In genomic region chr11:82782197-82782596, GRCm38 (mm10) we compare ENCODE assay signal across 9 mouse cellular contexts. TPM values are rescaled to one million over a fixed set of nuclear protein-coding genes. Genes with fewer than 3 reads are reported as not detected.
A peak's percentile ranks its signal among the peaks of the same experiment; 100 is the strongest.
DNase-seq lines count a peak whose midpoint lies in the region; ATAC-seq and TF ChIP-seq lines count a peak whose summit lies in the region.
"Had no signal": no experiment of that assay in that cellular context is flagged by ENCODE, and none has a peak within 500 bp of the region (broad histone marks: within the 10 kb centered on the region; RNA-seq: fewer than 3 reads in every experiment).

No protein-coding gene starts in this region.

- 51% methylated on average over 6 of the region's 6 CpGs for WGBS in neural tube, embryonic 11.5 days
- WGBS in forebrain, embryonic 15.5 days: 32% methylated on average over 6 of the region's 6 CpGs
- WGBS in liver, embryonic 11.5 days: 43% methylated on average over 6 of the region's 6 CpGs
- 44% methylated on average over 6 of the region's 6 CpGs for WGBS in stomach, postnatal 0 days

- H3K4me2 ChIP-seq in neural tube, embryonic 11.5 days (ENCODE audit: low read depth): peak overlapping the region; percentile 70
- peak overlapping the region; percentile 74 for H3K4me2 ChIP-seq in forebrain, embryonic 15.5 days (replicated peaks)
- H3K4me2 ChIP-seq in liver, embryonic 11.5 days: peak overlapping the region; percentile 92
- H3K4me2 ChIP-seq in stomach, postnatal 0 days (replicated peaks; ENCODE audit: low read depth): peak overlapping the region; percentile 62

- TF ChIP-seq CTCF in stomach, postnatal 0 days (IDR thresholded peaks at IDR 0.05; ENCODE audit: low read depth): no peak

- H3K9ac ChIP-seq in neural tube, embryonic 11.5 days (ENCODE audit: low read length): peak overlapping the region; percentile 96
- H3K9ac ChIP-seq in forebrain, embryonic 15.5 days (replicated peaks): peak overlapping the region; percentile 95
- peak overlapping the region; percentile 93 for H3K9ac ChIP-seq in liver, embryonic 11.5 days (ENCODE audit: low read depth, low read length)
- H3K9ac ChIP-seq in stomach, postnatal 0 days (ENCODE audit: low read length): peak overlapping the region; percentile 97

- peaks cover 5% of the 10 kb centered on the region; the same call in 1 of the 2 replicates for H3K36me3 ChIP-seq in neural tube, embryonic 11.5 days (ENCODE audit: control insufficient read depth, insufficient read depth, low read length)
- H3K36me3 ChIP-seq in forebrain, embryonic 15.5 days: peaks cover 39% of the 10 kb centered on the region
- peaks cover 9% of the 10 kb centered on the region for H3K36me3 ChIP-seq in liver, embryonic 11.5 days (ENCODE audit: control insufficient read depth, insufficient read depth, low read length)
- 0 out of 2 replicates have a peak, but pooled peaks cover 3% of the 10 kb centered on the region for H3K36me3 ChIP-seq in stomach, postnatal 0 days (ENCODE audit: control insufficient read depth, insufficient read depth, low read length)

- no peak overlapping the region for H3K27ac ChIP-seq in neural tube, embryonic 11.5 days (ENCODE audit: low read depth, low read length)
- H3K27ac ChIP-seq in forebrain, embryonic 15.5 days (replicated peaks): no peak overlapping the region
- peak overlapping the region; percentile 91; the same call in 1 of the 2 replicates for H3K27ac ChIP-seq in liver, embryonic 11.5 days (ENCODE audit: low read depth, low read length)
- no peak overlapping the region; the same call in none of the 2 replicates for H3K27ac ChIP-seq in stomach, postnatal 0 days (replicated peaks)

- TF ChIP-seq EP300 in stomach, postnatal 0 days (optimal IDR thresholded peaks at IDR 0.05): no peak

- H3K27me3 ChIP-seq in neural tube, embryonic 11.5 days (ENCODE audit: control insufficient read depth, insufficient read depth, low read length): no peaks in the 10 kb centered on the region
- H3K27me3 ChIP-seq in forebrain, embryonic 15.5 days: no peaks in the 10 kb centered on the region
- no peaks in the 10 kb centered on the region for H3K27me3 ChIP-seq in liver, embryonic 11.5 days (replicated peaks; ENCODE audit: control insufficient read depth, insufficient read depth, low read length)
- H3K27me3 ChIP-seq in stomach, postnatal 0 days (ENCODE audit: control insufficient read depth, insufficient read depth, low read length): no peaks in the 10 kb centered on the region

- no peaks in the 10 kb centered on the region for H3K9me3 ChIP-seq in neural tube, embryonic 11.5 days (ENCODE audit: control insufficient read depth, low read length)
- H3K9me3 ChIP-seq in forebrain, embryonic 15.5 days: no peaks in the 10 kb centered on the region
- no peaks in the 10 kb centered on the region for H3K9me3 ChIP-seq in liver, embryonic 11.5 days (ENCODE audit: control insufficient read depth, low read length)
- no peaks in the 10 kb centered on the region for H3K9me3 ChIP-seq in stomach, postnatal 0 days (ENCODE audit: control insufficient read depth, low read length)

- no peak for DNase-seq in neural tube, embryonic 11.5 days (ENCODE audit: low spot score)
- no peak for DNase-seq in neural tube, embryonic 10.5 days (ENCODE audit: extremely low spot score, low spot score)
- DNase-seq in liver, embryonic 11.5 days (ENCODE audit: low spot score): no peak
- no peak for DNase-seq in stomach, postnatal 0 days (ENCODE audit: low spot score)
- no peak for DNase-seq in urinary bladder, postnatal 14 days (ENCODE audit: low spot score)
- no peak for DNase-seq in adrenal gland, postnatal 10 days
- DNase-seq: kidney, postnatal 36 days; right cerebral cortex, adult 18-20 months had no signal

- peaks cover 11% of the 10 kb centered on the region for H3K4me1 ChIP-seq in neural tube, embryonic 11.5 days (ENCODE audit: control insufficient read depth, insufficient read depth, low read length)
- H3K4me1 ChIP-seq in forebrain, embryonic 15.5 days: peaks cover 25% of the 10 kb centered on the region
- peaks cover 16% of the 10 kb centered on the region for H3K4me1 ChIP-seq in liver, embryonic 11.5 days (replicated peaks; ENCODE audit: control insufficient read depth, insufficient read depth, low read length)
- H3K4me1 ChIP-seq in stomach, postnatal 0 days (replicated peaks; ENCODE audit: control insufficient read depth, insufficient read depth): no peaks in the 10 kb centered on the region; the same call in 1 of the 2 replicates

- peak overlapping the region; percentile 94 for H3K4me3 ChIP-seq in neural tube, embryonic 11.5 days (ENCODE audit: low read depth, low read length)
- peak overlapping the region; percentile 87 for H3K4me3 ChIP-seq in forebrain, embryonic 15.5 days
- peak overlapping the region; percentile 89 for H3K4me3 ChIP-seq in liver, embryonic 11.5 days (ENCODE audit: low read depth, low read length)
- H3K4me3 ChIP-seq in stomach, postnatal 0 days (ENCODE audit: low read depth, low read length): peak overlapping the region; percentile 95

- ATAC-seq in neural tube, embryonic 11.5 days (ENCODE audit: insufficient read depth, low FRiP score, low TSS enrichment): no peak
- no peak for ATAC-seq in forebrain, embryonic 15.5 days (replicated peaks)
- no peak for ATAC-seq in liver, embryonic 11.5 days (replicated peaks; ENCODE audit: low FRiP score)
- ATAC-seq in stomach, postnatal 0 days (ENCODE audit: low FRiP score, low TSS enrichment): no peak

RNA-seq across cellular contexts. Expression of gene Lig3, which starts 1.3 kb away (rescaled TPM):
- 50.4 and 52.9 TPM in 2 replicates for polyA plus RNA-seq in neural tube, embryonic 11.5 days (2014; fragmentation: Nextera tagmentation; extraction: Ambion mirVana)
- polyA plus RNA-seq in forebrain, embryonic 15.5 days (2015; fragmentation: Nextera tagmentation; extraction: Ambion mirVana): 33.7 and 35.1 TPM in 2 replicates
- polyA plus RNA-seq in liver, embryonic 11.5 days (2014; fragmentation: Nextera tagmentation; extraction: Ambion mirVana): 29.6 and 31.7 TPM in 2 replicates
- 13.4 and 13.7 TPM in 2 replicates for polyA plus RNA-seq in stomach, postnatal 0 days (2015; fragmentation: Nextera tagmentation; extraction: Ambion mirVana)
- total RNA-seq in adrenal gland, postnatal 10 days (2021): 10 to 100 TPM; 19.8 to 22.1 TPM

RNA-seq across cellular contexts. Expression of gene Zfp830, which starts 18.1 kb away (rescaled TPM):
- polyA plus RNA-seq in neural tube, embryonic 11.5 days (2014; fragmentation: Nextera tagmentation; extraction: Ambion mirVana): 34.7 and 38.2 TPM in 2 replicates
- polyA plus RNA-seq in forebrain, embryonic 15.5 days (2015; fragmentation: Nextera tagmentation; extraction: Ambion mirVana): 32.4 and 36.4 TPM in 2 replicates
- polyA plus RNA-seq in liver, embryonic 11.5 days (2014; fragmentation: Nextera tagmentation; extraction: Ambion mirVana): 34.8 and 41.8 TPM in 2 replicates
- 19.2 and 19.6 TPM in 2 replicates for polyA plus RNA-seq in stomach, postnatal 0 days (2015; fragmentation: Nextera tagmentation; extraction: Ambion mirVana)
- total RNA-seq in adrenal gland, postnatal 10 days (2021): 10 to 100 TPM; 17.7 to 20.8 TPM

RNA-seq across cellular contexts. Expression of gene Cct6b, which starts 18.1 kb away (rescaled TPM):
- 0.29 and 0.39 TPM in 2 replicates for polyA plus RNA-seq in neural tube, embryonic 11.5 days (2014; fragmentation: Nextera tagmentation; extraction: Ambion mirVana)
- polyA plus RNA-seq in forebrain, embryonic 15.5 days (2015; fragmentation: Nextera tagmentation; extraction: Ambion mirVana): 0.23 and 0.28 TPM in 2 replicates
- 0.30 and 0.32 TPM in 2 replicates for polyA plus RNA-seq in liver, embryonic 11.5 days (2014; fragmentation: Nextera tagmentation; extraction: Ambion mirVana)
- 0.23 and 0.29 TPM in 2 replicates for polyA plus RNA-seq in stomach, postnatal 0 days (2015; fragmentation: Nextera tagmentation; extraction: Ambion mirVana)
- total RNA-seq in adrenal gland, postnatal 10 days (2021): under 1 TPM; 0.58 to 0.60 TPM
